Mouse (Mus musculus) megakaryocyte, embryonic 14.5 days (primary cell): ENCODE data around the gene Banf2. TPM values are rescaled to one million over a fixed set of nuclear protein-coding genes. Genes with fewer than 3 reads are reported as not detected.

Experiments used
- H3K27me3 ChIP-seq: replicated peaks from 2 replicates; pipeline ENCODE3; 2012; ENCODE audit warnings: inconsistent platforms
- H3K36me3 ChIP-seq: replicated peaks from 2 replicates; pipeline ENCODE3; 2012; ENCODE audit warnings: low read length, inconsistent platforms, mixed read lengths
- H3K4me1 ChIP-seq: 2 replicates; pipeline ENCODE4 v1.6.1; 2012; ENCODE audit warnings: inconsistent platforms
- H3K4me3 ChIP-seq: replicated peaks from 2 replicates; pipeline ENCODE3; 2012; ENCODE audit warnings: moderate library complexity, mild to moderate bottlenecking, inconsistent platforms
- H3K9me3 ChIP-seq: 2 replicates; pipeline ENCODE4 v1.6.1; 2012; ENCODE audit warnings: inconsistent platforms
- FLI1 ChIP-seq: IDR thresholded peaks from 2 replicates; pipeline ENCODE4 v1.6.1; 2012; ENCODE audit warnings: low read length, inconsistent platforms, mixed read lengths
- GATA1 ChIP-seq: IDR thresholded peaks from 3 replicates; pipeline ENCODE4 v1.6.1; 2012; ENCODE audit warnings: mixed read lengths, low read length, inconsistent platforms, borderline replicate concordance
- polyA plus RNA-seq: library from polyadenylated mRNA; stranded (reverse); fragments of >175 nt; gene quantifications from 2 replicates; pipeline ENCODE4 v1.2.3, GENCODE M21; 2012; ENCODE audit warnings: low replicate concordance; ENCODE audit not compliant: insufficient read depth

The Banf2 gene
- polyA plus RNA-seq, 1 experiment: not detected

DNA sequence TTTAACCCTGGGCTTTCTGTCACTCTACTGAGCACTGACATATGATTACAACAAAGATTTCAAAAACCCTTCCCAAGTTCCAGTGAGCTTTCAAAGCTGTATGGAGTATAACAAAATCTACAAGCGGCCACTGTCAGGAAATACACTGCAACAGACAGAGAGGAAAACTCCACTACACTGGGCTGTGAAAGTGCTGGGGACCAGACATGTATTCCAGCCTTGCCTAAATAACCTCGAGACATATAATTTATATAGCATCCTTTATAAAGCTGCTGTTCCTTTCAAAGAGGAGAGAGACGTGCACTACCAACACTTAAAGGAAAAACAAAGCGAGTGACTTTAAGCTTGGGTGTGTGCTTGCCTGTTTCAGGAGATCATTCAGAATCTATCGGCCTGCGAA, 26.2 kb upstream of the Banf2 start:
- Histone ChIP-seq H3K4me1 (peaks cover 87% of the 10 kb centered on the region), H3K9me3 (no peaks in the 10 kb centered on the region), H3K4me3 (no peak overlapping the region), H3K36me3 (peaks cover 50% of the 10 kb centered on the region), H3K27me3 (no peaks in the 10 kb centered on the region)
- TF ChIP-seq FLI1: no peak
- TF ChIP-seq GATA1: no peak

DNA sequence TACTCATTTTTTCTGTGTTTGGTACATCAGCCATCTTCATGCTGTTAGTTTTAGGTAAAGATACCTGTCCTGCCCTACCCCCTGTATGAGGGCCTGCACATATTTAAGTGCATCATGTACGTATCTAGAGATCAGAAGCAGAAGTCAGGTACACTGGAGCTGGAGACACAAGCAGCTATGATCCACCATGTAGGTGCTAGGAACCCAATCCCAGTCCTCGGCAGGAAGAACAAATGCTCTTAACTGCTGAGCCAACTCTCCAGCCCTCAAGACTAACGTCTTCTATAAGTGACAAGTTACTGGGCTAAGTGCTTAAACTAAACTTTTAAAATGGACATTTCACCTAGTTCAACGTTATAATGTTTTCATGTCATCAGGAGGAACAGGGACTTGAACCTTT, 25.6 kb upstream of the Banf2 start:
- Histone ChIP-seq H3K4me3 (peak overlapping the region; percentile 20), H3K27me3 (no peaks in the 10 kb centered on the region), H3K36me3 (peaks cover 49% of the 10 kb centered on the region), H3K9me3 (no peaks in the 10 kb centered on the region), H3K4me1 (peaks cover 83% of the 10 kb centered on the region)
- TF ChIP-seq GATA1 (no peak), FLI1 (no peak)

DNA sequence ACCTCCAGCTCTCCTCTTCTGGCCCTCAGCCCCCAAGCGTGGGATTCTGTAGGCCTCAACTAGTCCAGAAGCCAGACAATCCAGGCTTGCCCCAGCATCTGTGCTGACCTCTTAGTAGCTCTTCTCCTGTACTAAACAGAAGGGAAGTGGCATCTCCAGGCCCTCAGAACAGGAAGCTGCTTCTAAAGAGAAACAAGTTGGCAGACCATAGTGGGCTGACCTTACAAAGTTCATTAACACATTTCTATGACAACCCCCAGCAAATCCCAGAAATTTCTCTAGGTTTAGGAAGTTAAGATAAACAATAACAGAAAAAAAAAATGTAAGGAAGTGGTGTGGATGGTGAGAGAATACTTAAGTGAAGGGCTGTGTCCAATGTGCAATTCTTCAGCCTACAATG, 23.8 kb upstream of the Banf2 start:
- Histone ChIP-seq H3K4me3 (peak overlapping the region; percentile 97), H3K4me1 (peaks cover 64% of the 10 kb centered on the region)

DNA sequence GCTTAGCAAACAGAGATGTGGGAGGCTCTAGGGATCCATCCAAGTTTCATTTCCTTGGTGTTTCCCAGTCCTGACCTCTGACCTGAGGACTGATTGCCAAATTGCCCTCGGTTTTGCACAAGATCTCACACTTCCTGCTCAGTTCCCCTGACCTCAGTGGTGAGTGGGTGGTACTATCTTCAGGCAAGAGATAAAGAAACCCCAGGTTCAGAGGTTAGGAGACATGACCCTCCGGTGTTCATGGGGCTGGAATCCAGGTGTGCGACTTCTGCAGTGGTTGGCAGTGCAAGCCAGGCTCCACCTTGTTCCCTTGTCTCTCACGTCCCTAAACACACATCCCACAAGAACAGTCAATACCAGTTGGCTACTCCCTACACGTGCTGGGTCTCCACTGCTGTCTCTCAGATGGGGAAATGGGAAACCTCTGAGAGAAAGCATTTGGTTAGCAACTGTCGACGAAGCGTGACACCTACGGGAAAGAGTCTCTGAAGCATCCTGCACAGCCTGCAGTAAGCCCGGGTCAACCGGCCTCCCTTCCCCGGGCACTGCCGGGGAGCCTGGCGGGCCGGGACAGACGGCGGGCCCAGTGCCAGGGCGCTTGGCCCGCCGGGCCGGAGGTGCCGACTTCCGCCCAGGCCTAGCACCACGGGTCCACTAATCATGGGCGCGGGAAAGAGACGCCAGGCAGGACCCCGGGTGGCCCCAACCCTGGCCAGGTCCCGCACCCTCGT, 23.1 kb upstream of the Banf2 start:
- no peak for TF ChIP-seq FLI1
- no peak for TF ChIP-seq GATA1
- peaks cover 30% of the 10 kb centered on the region for H3K36me3 ChIP-seq
- H3K27me3 ChIP-seq: no peaks in the 10 kb centered on the region
- no peaks in the 10 kb centered on the region for H3K9me3 ChIP-seq
- H3K4me3 ChIP-seq: peak overlapping the region; percentile 97
- H3K4me1 ChIP-seq: peaks cover 61% of the 10 kb centered on the region

More for the DNA sequence above, 23.8 kb upstream of the Banf2 start:
- Histone ChIP-seq H3K27me3 (no peaks in the 10 kb centered on the region), H3K9me3 (no peaks in the 10 kb centered on the region), H3K36me3 (peaks cover 32% of the 10 kb centered on the region)
- no peak for TF ChIP-seq FLI1
- no peak for TF ChIP-seq GATA1

DNA sequence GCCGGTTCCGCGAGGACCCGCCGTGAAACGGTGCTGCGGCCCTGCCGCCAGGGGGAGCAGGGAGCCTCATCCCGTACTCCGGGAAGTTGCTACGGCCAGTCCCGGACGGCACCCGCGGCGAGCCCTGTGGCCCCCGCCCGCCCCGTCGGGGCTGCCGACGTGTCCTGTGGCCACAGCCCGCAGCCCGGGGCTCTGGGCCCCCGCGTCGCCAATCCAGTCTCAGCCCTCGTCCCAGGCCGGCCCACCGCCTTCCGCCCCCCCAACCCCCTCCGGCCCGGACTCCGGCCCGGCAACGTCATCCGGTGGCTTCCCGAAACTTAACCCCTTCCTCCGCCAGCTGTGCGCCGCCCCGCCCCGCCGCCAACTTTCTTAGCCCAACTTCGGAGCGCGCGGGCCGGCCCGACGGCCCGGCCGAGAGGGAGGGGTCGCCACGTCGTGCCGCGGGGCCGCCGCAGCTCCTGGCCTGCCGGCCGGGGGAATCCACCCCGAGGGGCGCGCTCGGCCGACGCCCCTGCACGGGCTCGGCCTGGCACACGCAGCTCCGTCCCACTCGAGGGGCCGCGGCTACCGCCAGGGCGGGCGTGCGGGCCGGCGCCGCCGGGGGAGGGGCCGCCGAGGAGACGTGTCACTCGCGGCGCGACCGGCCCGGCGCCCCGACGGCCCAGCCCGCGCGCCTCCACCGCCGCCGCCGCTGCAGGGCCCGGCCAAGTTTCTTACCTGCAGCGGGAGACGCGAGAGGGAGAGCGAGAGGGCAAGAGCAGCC, 22.4 kb upstream of the Banf2 start:
- H3K36me3 ChIP-seq: peaks cover 30% of the 10 kb centered on the region
- no peaks in the 10 kb centered on the region for H3K9me3 ChIP-seq
- H3K4me3 ChIP-seq: peak overlapping the region; percentile 97
- TF ChIP-seq FLI1: no peak
- no peak for TF ChIP-seq GATA1
- no peaks in the 10 kb centered on the region for H3K27me3 ChIP-seq
- H3K4me1 ChIP-seq: peaks cover 53% of the 10 kb centered on the region

DNA sequence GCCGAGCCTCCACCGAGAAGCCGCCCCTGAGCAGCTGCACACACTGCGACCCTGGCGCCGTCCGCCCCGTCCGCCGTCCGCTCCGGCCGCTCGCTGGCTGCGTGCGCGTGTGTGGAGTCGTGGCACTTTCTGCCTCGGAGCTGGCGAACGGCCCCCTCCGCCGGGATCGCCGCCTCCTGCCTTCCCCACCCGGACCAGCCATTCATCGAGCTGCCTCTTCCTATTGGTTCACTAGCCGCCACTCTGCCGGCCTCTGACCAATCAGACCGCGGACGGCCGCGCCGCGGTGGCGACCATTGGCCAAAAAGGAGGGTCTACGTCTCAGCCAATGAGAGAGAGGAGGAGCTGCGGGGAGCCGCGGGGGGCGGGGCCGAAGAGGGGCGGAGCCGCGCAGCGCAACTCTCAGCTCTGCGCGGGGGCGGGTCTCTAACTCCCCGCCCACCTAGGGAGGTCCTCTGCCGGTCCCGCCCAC, 21.7 kb upstream of the Banf2 start, which contains the start of gene Rrbp1:
Gene Rrbp1 (minus strand): TSS at position 184 of the 472 bp plus-strand sequence.
- Histone ChIP-seq H3K27me3 (peaks cover 2% of the 10 kb centered on the region), H3K36me3 (peaks cover 24% of the 10 kb centered on the region), H3K9me3 (no peaks in the 10 kb centered on the region), H3K4me1 (peaks cover 47% of the 10 kb centered on the region), H3K4me3 (peak within 1 kb of the TSS; percentile 97)
- TF ChIP-seq GATA1 (no peak), FLI1 (no peak)

DNA sequence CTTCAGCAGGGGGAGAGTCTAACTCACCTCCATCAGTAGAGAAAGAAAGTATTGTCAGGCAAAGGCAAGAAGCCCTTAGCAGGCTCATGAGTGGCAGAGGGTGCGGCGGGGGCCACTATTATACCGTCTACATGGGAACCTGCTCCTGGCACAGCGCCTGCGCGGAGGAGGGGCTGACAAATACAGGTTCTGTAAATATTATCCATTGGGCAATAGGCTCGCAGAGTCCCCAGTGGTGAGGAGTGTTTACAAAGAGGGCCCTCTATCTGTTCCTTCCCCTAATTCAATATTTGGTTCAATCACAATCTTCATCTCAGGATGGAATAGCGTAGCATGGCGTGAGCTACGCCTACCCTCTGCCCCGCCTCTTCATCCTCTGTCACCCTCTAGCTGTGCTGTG, 18.8 kb upstream of the Banf2 start:
- Histone ChIP-seq H3K9me3 (no peaks in the 10 kb centered on the region), H3K27me3 (peaks cover 3% of the 10 kb centered on the region), H3K4me1 (peaks cover 29% of the 10 kb centered on the region), H3K36me3 (no peaks in the 10 kb centered on the region), H3K4me3 (no peak overlapping the region)
- TF ChIP-seq GATA1 (no peak), FLI1 (no peak)

DNA sequence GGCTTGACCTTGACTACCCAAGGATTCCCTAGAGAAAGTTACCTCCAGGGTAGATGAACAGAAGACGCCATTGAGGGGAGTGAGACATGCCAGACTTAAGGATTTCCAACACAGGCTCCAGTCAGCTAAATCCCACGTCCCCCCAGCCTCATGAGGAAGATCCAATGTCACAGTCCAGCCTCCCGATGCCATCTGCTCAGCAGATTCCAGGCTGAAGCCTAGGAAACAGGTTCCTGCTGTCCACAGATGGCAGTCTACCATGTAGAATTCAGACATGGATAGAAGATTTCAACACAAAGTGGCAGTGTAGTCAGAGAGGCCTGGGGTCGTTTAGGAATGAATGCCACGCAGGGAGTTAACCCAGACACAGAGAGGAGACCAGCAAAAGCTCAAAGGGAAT, 18.4 kb upstream of the Banf2 start:
- Histone ChIP-seq H3K27me3 (peaks cover 3% of the 10 kb centered on the region), H3K36me3 (no peaks in the 10 kb centered on the region), H3K9me3 (no peaks in the 10 kb centered on the region), H3K4me1 (peaks cover 29% of the 10 kb centered on the region), H3K4me3 (no peak overlapping the region)
- TF ChIP-seq GATA1 (no peak), FLI1 (no peak)

DNA sequence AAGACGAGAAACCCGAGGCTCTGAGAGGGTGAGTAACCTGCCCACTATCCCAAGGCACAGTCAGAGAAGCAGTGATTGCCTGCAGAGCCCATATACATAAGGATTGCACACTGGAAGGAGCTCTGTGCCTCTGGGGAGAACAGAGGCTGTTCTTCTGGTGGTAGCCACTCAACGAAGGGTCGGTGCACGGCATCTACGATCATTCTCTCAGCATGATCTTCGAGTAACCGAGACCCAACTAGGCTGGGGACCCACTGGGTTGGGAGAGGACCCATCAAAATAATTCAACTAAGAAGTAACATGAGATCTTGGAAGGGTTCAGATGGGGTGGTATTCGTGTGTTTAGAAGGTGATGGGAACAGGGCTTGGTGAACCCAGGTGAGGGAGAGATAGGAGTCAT, 17.0 kb upstream of the Banf2 start:
- peaks cover 3% of the 10 kb centered on the region for H3K27me3 ChIP-seq
- no peaks in the 10 kb centered on the region for H3K9me3 ChIP-seq
- H3K4me1 ChIP-seq: peaks cover 28% of the 10 kb centered on the region
- no peak for TF ChIP-seq GATA1
- TF ChIP-seq FLI1: no peak
- H3K36me3 ChIP-seq: no peaks in the 10 kb centered on the region
- H3K4me3 ChIP-seq: no peak overlapping the region

DNA sequence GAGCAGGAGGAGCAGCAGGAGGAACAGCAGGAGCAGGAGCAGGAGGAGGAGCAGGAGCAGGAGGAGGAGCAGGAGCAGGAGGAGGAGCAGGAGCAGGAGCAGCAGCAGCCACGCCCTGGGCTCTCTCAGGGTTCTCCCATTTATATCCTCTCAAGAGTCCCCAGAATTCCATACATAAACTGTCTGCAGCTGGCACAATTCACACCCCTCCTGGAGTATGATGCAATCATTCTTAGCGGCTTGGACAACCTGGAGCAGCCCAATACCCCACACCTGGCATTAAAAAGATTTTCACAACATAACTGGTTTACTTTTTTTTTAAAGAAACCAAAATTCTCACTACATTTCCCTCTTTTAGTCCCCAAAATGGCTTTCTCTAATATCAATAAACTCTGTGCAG, 12.9 kb upstream of the Banf2 start:
- no peak for TF ChIP-seq GATA1
- H3K36me3 ChIP-seq: no peaks in the 10 kb centered on the region

More for the DNA sequence above, 12.9 kb upstream of the Banf2 start:
- peaks cover 46% of the 10 kb centered on the region for H3K4me1 ChIP-seq
- H3K27me3 ChIP-seq: peaks cover 6% of the 10 kb centered on the region
- H3K4me3 ChIP-seq: no peak overlapping the region
- no peaks in the 10 kb centered on the region for H3K9me3 ChIP-seq
